Mouse (Mus musculus) layer of hippocampus, postnatal 14 days (tissue): ENCODE results near the gene Psmd6. TPM values are rescaled to one million over a fixed set of nuclear protein-coding genes. Genes with fewer than 3 reads are reported as not detected.

Experiments
- DNase-seq, 2 experiments: peaks; one replicate each; pipeline ENCODE4 v3.0.0; 2021 to 2022; ENCODE audit warnings: low spot score in 2 of 2, mixed read lengths in 1 of 2
- long read RNA-seq, 2 experiments: library from polyadenylated mRNA; stranded (forward); transcript quantifications; one replicate each; pipeline ENCODE4 v2.0.0; 2021
- total RNA-seq, 2 experiments: library from RNA; stranded (reverse); gene quantifications; 2 replicates each; pipeline ENCODE4 v1.2.3; 2021

Psmd6 gene
- total RNA-seq: 100 to 1,000 TPM; 130 to 132 TPM
- long read RNA-seq, experiment 1, transcript Psmd6-201 (8 exons, 1,387 nt): major isoform, 116 of 134 reads
- long read RNA-seq, experiment 1, partial matches to known transcripts: 10 of 134 reads
- long read RNA-seq, experiment 1, other reads (novel, unspliced or antisense): 8 of 134 reads
- long read RNA-seq, experiment 2, transcript Psmd6-201 (8 exons, 1,387 nt): major isoform, 145 of 156 reads
- long read RNA-seq, experiment 2, partial matches to known transcripts: 6 of 156 reads
- long read RNA-seq, experiment 2, other reads (novel, unspliced or antisense): 5 of 156 reads

DNA sequence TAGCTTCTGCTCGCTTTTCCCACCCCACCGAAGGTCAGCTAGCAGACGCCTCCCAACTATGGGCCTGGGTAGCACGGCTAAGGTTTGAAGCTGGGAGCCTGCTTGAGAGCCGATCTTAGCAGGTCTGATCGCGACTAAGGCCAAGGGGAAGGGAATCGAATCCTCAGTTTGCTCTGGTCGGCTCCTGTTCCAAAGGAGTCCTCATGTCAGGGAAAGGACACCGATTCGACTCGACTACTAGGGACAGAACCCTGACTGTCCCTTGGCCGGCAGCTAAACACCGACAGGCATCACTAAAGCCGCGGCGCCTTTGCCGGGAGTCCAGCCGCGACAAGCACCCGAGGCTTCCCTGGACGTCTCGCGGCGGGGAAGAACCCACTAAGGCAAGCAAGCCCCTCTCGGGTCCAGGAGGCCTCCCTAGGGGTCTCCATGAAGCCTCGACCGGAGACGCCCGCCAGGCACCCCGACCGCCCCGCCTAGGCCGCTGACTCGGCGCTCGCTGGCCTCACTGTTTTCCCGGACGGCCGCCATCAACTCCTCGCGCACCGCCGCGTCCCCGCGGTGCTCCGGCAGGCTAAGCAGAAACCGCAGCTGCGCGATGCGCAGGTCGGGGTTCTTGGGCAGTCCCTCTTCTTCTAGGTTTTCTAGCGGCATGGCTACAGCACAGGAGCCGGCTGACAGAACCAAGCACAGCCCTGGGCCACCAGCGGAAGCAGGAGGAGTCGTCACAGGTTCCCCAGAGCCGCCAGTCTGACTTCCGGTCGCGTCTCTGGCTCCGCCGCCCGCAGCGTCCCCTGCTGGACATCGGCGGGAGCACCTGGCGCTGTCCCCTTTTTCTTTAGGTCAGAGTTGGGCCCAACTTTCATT is at the start of gene Psmd6:
Psmd6 (minus strand) TSS at position 755 of the 867 bp plus-strand sequence.
- DNase-seq: peak; percentile 92

- no peak for DNase-seq
Observed at GRCm38 (mm10) chr14:14110710-14111109, 10.1 kb downstream of the Psmd6 start.

GRCm38 (mm10) chr14:14104930-14105318 is 15.9 kb downstream of the Psmd6 start:
- DNase-seq: no peak

GRCm38 (mm10) chr14:14104213-14104929 is 16.4 kb downstream of the Psmd6 start:
- no peak for DNase-seq

DNA sequence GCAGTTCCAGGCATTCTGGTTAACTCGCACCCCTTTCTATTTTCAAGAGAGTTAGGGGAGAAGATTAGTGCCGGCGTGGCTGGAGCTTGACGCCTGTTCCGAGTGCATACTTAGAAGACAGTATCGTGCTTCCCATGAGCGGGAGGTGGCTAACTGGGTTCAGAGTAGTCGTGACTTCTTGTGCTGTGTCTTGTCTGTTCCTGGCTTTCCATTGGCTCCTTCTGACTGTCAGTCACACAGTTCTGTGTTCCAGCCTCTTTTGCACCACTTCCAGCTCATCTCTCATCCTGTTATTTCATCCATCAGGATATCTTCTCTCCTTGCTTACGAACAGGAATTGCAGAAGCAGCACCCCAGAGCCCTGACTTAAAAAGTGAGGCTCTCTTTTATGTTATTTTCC is 19.5 kb downstream of the Psmd6 start:
- no peak for DNase-seq

DNA sequence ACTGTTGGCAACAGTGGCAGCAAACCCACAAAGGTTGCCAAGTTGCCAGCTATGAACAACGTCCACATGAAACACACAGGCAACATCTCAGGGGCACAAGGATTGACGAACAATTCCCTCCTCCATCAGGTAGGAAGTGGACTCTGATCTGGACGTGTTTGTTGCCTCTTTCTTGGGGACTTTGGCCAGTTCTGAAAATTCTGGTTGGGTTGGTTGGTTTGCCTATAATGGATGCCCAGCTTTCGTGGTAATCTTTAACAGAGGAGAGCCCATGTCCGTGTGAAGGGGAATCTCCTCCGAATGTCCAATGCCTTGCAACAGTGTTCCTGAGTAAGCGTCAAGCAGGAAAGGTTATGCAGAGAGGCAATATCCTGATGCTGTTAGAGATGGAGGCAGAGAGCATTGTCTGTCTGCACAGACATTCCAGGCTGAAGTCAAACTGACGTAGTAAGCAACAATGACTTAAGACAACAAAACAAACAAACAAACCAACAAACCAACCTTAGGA is 20.0 kb downstream of the Psmd6 start:
- no peak for DNase-seq

DNA sequence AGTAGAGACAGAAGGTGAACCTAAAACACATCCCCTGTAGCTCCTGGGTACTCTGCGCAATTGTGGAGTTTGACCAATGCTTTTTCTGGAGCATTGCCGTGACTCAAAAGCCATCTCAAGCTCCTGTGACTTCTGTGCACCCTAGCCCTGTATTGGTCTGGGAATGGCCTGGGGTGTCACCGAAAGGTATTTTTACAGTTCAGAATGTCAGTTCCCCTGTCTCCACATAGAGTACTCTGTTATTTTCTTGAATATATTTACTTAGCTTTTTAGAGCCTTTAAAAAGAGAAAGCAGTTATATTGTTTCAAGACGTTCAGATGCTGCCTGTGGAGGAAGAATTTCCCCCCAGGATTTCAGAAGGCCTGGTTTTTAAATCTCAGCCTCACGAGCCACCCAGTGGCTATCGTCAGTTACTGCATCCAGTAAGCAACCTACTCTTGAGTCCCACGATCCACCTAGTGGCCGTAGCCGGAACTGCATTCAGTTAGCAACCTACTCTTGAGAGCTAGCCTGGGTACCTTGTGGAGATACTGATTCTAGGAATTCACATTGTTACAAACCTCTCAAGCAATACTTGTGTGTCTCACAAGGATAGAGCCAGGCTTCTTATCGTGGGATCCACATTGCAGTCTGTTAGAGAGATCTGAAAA is 22.3 kb downstream of the Psmd6 start:
- DNase-seq: peak; percentile 89 to 92

DNA sequence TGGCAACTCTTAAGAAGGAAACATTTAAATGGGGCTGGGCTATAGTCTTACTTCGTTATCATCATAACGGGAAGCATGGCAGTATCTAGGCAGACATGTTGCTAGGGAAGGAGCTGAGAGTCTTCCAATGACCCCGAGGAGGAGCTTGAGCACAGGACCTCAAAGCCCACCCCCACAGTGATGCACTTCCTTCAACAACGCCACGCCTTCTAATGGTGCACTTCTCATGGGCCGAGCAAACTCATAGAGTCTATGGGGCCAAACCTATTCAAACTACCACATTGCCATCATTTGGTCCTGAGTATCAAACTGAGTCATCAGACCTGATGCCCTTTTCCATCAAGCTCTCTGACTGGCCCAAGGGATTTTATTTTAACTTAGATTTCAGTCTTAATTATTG is 30.2 kb downstream of the Psmd6 start:
- no peak for DNase-seq

DNA sequence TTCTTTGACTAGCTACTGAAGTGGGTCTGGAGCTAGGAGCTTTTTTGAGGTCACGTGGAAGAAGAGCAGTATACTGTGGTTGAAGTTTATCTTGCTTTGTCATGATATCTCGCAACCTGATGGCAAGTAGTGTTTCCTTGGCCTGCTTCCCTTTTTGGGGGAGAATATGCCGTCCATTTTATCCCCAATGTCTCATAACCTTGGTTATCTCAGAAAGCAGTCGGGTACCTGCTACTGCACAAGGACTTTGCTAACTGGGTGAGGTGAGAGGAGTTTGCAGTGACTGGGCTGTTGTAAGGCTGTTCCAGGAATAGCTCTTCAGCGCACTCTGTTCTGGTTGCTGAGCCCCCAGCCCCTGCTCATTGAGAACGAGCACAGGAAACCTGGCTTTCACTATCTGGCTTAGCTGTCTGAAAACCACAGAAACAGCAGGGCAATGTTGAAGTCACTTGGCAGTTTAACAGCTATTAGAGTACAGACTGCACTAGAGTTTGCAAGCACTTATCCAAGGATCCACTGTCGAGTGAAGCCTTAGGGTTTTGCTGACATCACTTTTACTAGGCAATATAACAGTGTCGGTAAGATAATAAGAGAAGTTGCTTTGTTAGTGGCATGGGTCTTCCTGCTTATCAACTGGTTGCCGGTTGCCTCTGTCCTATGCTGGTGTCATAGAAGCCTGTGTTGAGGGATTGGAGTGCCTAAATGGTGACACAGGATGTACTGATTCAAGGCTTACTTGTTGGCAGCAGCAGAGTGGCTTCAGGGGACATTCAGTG is 32.6 kb downstream of the Psmd6 start:
- no peak for DNase-seq

- DNase-seq: no peak
Observed at GRCm38 (mm10) chr14:14087348-14087747, 33.4 kb downstream of the Psmd6 start.

- no peak for DNase-seq
Observed at GRCm38 (mm10) chr14:14086711-14087263, 34.0 kb downstream of the Psmd6 start.

- no peak for DNase-seq
Observed at GRCm38 (mm10) chr14:14083811-14084210, 37.0 kb downstream of the Psmd6 start.

GRCm38 (mm10) chr14:14080604-14081194 is 40.1 kb downstream of the Psmd6 start:
- no peak for DNase-seq

- no peak for DNase-seq
Observed at GRCm38 (mm10) chr14:14071456-14071855, 49.3 kb downstream of the Psmd6 start.

GRCm38 (mm10) chr14:14070541-14071315 is 50.1 kb downstream of the Psmd6 start:
- no peak for DNase-seq

DNA sequence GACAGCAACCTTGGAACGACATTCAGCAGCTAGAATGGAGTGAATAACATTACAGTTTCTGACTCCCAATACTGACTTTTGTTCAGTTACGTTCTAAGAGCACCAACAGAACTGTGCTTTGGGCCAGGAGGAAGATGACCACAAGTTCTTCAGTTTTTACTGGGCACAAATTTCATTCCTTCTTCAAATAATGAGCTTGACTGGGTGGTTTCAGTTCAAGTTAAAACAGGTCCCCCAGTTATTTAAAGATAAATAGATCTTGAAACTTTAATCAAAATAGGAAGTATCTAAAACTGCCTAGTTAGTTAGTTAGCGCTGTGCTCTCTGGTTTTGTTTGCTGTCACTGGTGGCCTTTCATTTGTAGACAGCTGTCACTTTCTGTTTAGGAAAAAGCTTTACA is 52.2 kb downstream of the Psmd6 start:
- DNase-seq: no peak

GRCm38 (mm10) chr14:14067648-14068472 is 52.9 kb downstream of the Psmd6 start:
- DNase-seq: no peak

DNA sequence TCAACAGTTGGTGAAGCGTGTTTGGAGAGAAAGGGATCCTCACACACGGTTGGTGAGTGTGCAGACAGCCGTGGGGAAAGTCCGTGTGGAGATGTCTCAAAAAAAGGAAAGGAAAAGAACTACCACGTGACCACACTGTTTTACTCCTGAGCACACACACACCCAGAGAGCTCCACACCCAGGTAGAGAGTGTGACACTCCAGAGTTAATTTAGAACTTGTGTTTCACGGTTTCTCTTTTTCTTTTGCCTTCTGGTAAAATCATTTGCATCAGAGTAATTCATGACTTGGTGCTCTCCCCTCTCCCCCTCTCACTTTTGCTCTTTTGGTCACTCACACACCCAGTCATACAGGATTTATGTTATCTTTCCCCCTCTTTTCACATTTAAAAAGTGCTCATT is 54.5 kb downstream of the Psmd6 start:
- DNase-seq: no peak
